Mouse (Mus musculus) hindbrain, embryonic 16.5 days (tissue): ENCODE data around the gene Ccdc97. TPM values are rescaled to one million over a fixed set of nuclear protein-coding genes. Genes with fewer than 3 reads are reported as not detected.
A peak's percentile ranks its signal among the peaks of the same experiment; 100 is the strongest.

Experiments used
- ATAC-seq: fragments of 200-750 bp; cut with Nextera tagmentation; 2 replicates; pipeline ENCODE4 v1.8.0; 2017; ENCODE audit warnings: moderate TSS enrichment, moderate library complexity
- H3K27ac ChIP-seq: fragments of 300-500 bp; sonication (generic); 2 replicates; pipeline ENCODE4 v1.5.1; 2014; ENCODE audit warnings: low read depth, mild to moderate bottlenecking, control low read depth, low read length, moderate library complexity
- H3K27me3 ChIP-seq: fragments of 300-500 bp; sonication (generic); replicated peaks from 2 replicates; pipeline ENCODE4 v1.6.1; 2014; ENCODE audit warnings: low read length; ENCODE audit not compliant: control insufficient read depth, insufficient read depth
- H3K36me3 ChIP-seq: fragments of 300-500 bp; sonication (generic); 2 replicates; pipeline ENCODE4 v1.6.1; 2014; ENCODE audit warnings: mild to moderate bottlenecking, low read length, moderate library complexity, mixed read lengths; ENCODE audit not compliant: control insufficient read depth, insufficient read depth
- H3K4me1 ChIP-seq: fragments of 300-500 bp; sonication (generic); 2 replicates; pipeline ENCODE4 v1.6.1; 2014; ENCODE audit warnings: low read depth, low read length; ENCODE audit not compliant: control insufficient read depth, insufficient read depth
- H3K4me2 ChIP-seq: fragments of 300-500 bp; sonication (generic); 2 replicates; pipeline ENCODE4 v1.6.1; 2014; ENCODE audit warnings: mild to moderate bottlenecking, low read length, control low read depth, moderate library complexity
- H3K4me3 ChIP-seq: fragments of 300-500 bp; sonication (generic); 2 replicates; pipeline ENCODE4 v1.5.1; 2014; ENCODE audit warnings: mild to moderate bottlenecking, low read length, control low read depth, moderate library complexity
- H3K9ac ChIP-seq: fragments of 300-500 bp; sonication (generic); 2 replicates; pipeline ENCODE4 v1.6.1; 2014; ENCODE audit warnings: low read depth, mild to moderate bottlenecking, control low read depth, low read length, moderate library complexity
- H3K9me3 ChIP-seq: fragments of 300-500 bp; sonication (generic); 2 replicates; pipeline ENCODE4 v1.6.1; 2014; ENCODE audit warnings: mild to moderate bottlenecking, low read length, moderate library complexity; ENCODE audit not compliant: control insufficient read depth
- WGBS: fragments of 180-500 bp; shearing (Covaris S2); extraction: QIAGEN DNeasy Blood & Tissue Kit; methylation state at CpG from one replicate; pipeline ENCODE4 v1.1.7; 2014; 5-methylcytosine and 5-hydroxymethylcytosine counted together
- polyA plus RNA-seq: library from polyadenylated mRNA; unstranded; fragments of >200 nt; fragmentation: Nextera tagmentation; extraction: Ambion mirVana; gene quantifications from 2 replicates; pipeline ENCODE4 v1.2.1, GENCODE M21; 2015

Gene Ccdc97
- polyA plus RNA-seq, 1 experiment from 2014 or later, result 29.3 TPM

GRCm38 (mm10) chr7:25754439-25754737, 35.5 kb upstream of the Ccdc97 start:
- no peak for ATAC-seq
- Histone ChIP-seq H3K27ac (peak overlapping the region; percentile 98), H3K9me3 (no peaks in the 10 kb centered on the region), H3K27me3 (no peaks in the 10 kb centered on the region), H3K36me3 (peaks cover 8% of the 10 kb centered on the region), H3K4me1 (peaks cover 19% of the 10 kb centered on the region), H3K4me3 (peak overlapping the region; percentile 99), H3K9ac (peak overlapping the region; percentile 99), H3K4me2 (peak overlapping the region; percentile 96)
- 0% methylated on average over 14 of the region's 30 CpGs for WGBS

- Histone ChIP-seq H3K9ac (peak overlapping the region; percentile 99), H3K4me3 (peak overlapping the region; percentile 99), H3K27ac (peak overlapping the region; percentile 98), H3K9me3 (no peaks in the 10 kb centered on the region), H3K36me3 (peaks cover 12% of the 10 kb centered on the region), H3K27me3 (no peaks in the 10 kb centered on the region), H3K4me1 (peaks cover 19% of the 10 kb centered on the region), H3K4me2 (peak overlapping the region; percentile 96)
- ATAC-seq, result no peak; the same call in 1 of the 2 replicates
- WGBS, result 2% methylated on average over 42 of the region's 46 CpGs
Observed at GRCm38 (mm10) chr7:25753643-25754438, 35.0 kb upstream of the Ccdc97 start.

GRCm38 (mm10) chr7:25753076-25753475, 34.2 kb upstream of the Ccdc97 start:
- Histone ChIP-seq H3K27ac (no peak overlapping the region), H3K9ac (peak overlapping the region; percentile 99), H3K27me3 (no peaks in the 10 kb centered on the region)

GRCm38 (mm10) chr7:25746844-25747243, 28.0 kb upstream of the Ccdc97 start:
- Histone ChIP-seq H3K4me1 (peaks cover 2% of the 10 kb centered on the region), H3K27me3 (no peaks in the 10 kb centered on the region), H3K36me3 (peaks cover 71% of the 10 kb centered on the region), H3K27ac (no peak overlapping the region), H3K9me3 (no peaks in the 10 kb centered on the region), H3K4me3 (no peak overlapping the region), H3K4me2 (no peak overlapping the region), H3K9ac (no peak overlapping the region)
- no peak for ATAC-seq
- 78% methylated on average over 3 of the region's 3 CpGs for whole genome bisulfite sequencing

More at GRCm38 (mm10) chr7:25753076-25753475, 34.2 kb upstream of the Ccdc97 start:
- Histone ChIP-seq H3K4me2 (peak overlapping the region; percentile 96), H3K4me3 (peak overlapping the region; percentile 99), H3K36me3 (peaks cover 19% of the 10 kb centered on the region), H3K9me3 (no peaks in the 10 kb centered on the region), H3K4me1 (peaks cover 19% of the 10 kb centered on the region)
- no peak for ATAC-seq

GRCm38 (mm10) chr7:25738277-25738676, 19.4 kb upstream of the Ccdc97 start:
- no peak overlapping the region for H3K27ac ChIP-seq
- no peak overlapping the region for H3K4me3 ChIP-seq
- H3K36me3 ChIP-seq, result peaks cover 69% of the 10 kb centered on the region
- H3K4me2 ChIP-seq, result no peak overlapping the region
- H3K27me3 ChIP-seq, result no peaks in the 10 kb centered on the region
- H3K9ac ChIP-seq, result no peak overlapping the region
- ATAC-seq, result no peak
- 93% methylated on average over 3 of the region's 3 CpGs for WGBS
- no peaks in the 10 kb centered on the region for H3K4me1 ChIP-seq
- H3K9me3 ChIP-seq, result no peaks in the 10 kb centered on the region

- Histone ChIP-seq H3K4me1 (no peaks in the 10 kb centered on the region), H3K4me3 (no peak overlapping the region), H3K27ac (no peak overlapping the region), H3K36me3 (peaks cover 69% of the 10 kb centered on the region), H3K9me3 (no peaks in the 10 kb centered on the region), H3K27me3 (no peaks in the 10 kb centered on the region), H3K9ac (no peak overlapping the region), H3K4me2 (no peak overlapping the region)
- WGBS, result 100% methylated on average over 2 of the region's 2 CpGs
- no peak for ATAC-seq
Observed at GRCm38 (mm10) chr7:25736920-25737319, 18.0 kb upstream of the Ccdc97 start.

DNA sequence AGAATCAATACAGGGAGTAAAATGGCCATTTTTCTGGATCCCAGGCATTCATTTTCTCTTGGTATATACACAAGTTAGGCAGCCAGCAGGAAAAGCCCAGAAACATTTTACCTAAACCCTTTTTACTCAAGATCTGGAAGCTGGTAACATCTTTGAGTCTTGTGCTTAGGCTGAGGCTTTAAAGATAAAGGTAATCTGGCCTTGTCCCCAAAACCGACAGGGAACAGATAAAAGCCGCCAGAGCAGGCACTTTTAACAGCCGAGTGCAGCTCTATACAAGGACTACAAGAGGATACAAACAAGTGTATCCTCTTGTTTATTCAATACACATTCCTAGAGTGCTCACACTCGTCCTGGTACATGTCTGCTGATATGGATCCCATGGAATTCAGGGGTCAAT, 16.1 kb upstream of the Ccdc97 start:
- Histone ChIP-seq H3K27ac (no peak overlapping the region), H3K9ac (no peak overlapping the region), H3K27me3 (no peaks in the 10 kb centered on the region), H3K4me3 (no peak overlapping the region), H3K4me1 (no peaks in the 10 kb centered on the region), H3K36me3 (peaks cover 70% of the 10 kb centered on the region), H3K9me3 (no peaks in the 10 kb centered on the region), H3K4me2 (no peak overlapping the region)
- ATAC-seq, result no peak
- 83% methylated on average over 4 of the region's 4 CpGs for WGBS

DNA sequence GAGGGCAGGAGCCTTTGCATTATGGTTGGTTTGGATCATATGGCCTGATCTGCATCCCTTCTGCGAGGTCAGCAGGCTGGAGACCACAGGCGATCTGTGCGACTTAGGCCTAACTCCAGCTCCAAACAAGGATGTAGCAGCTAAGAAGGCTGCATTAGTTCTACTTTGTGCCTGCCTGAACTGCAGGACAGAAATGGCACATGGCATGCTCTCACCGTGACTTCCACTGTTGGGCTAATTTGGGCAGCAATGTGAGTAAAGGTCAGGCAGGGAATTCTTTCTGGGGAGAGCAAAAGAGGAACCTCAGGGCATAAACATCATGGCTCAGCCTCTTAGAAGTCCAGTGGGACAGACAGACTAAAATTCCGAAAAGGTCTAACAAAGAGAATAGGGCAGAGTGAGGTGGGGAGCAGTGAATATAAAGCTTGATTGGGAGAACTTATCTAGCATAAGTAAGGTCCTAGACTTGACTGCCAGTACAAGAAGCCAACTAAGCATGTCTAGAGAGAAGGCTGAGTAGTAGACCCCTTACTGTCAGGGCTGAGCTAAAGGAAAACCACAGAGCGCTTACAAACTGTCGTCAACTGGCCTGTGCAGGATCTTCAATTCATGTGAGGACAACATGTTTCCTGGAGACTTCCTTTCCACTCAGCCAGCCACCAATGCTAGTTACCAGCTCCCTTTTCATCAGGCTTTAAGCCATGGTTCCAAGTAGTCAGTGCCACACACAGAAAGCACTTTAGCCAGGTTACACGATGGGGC, 12.6 kb upstream of the Ccdc97 start:
- no peaks in the 10 kb centered on the region for H3K9me3 ChIP-seq
- no peak overlapping the region for H3K9ac ChIP-seq
- no peak overlapping the region for H3K4me3 ChIP-seq
- no peak overlapping the region for H3K4me2 ChIP-seq
- ATAC-seq, result no peak
- peaks cover 72% of the 10 kb centered on the region for H3K36me3 ChIP-seq
- no peak overlapping the region for H3K27ac ChIP-seq
- whole genome bisulfite sequencing, result 96% methylated on average over 8 of the region's 8 CpGs
- H3K4me1 ChIP-seq, result no peaks in the 10 kb centered on the region
- no peaks in the 10 kb centered on the region for H3K27me3 ChIP-seq

GRCm38 (mm10) chr7:25729862-25730261, 11.0 kb upstream of the Ccdc97 start:
- no peak for ATAC-seq
- Histone ChIP-seq H3K4me2 (no peak overlapping the region), H3K9me3 (no peaks in the 10 kb centered on the region), H3K27ac (no peak overlapping the region), H3K9ac (no peak overlapping the region), H3K27me3 (no peaks in the 10 kb centered on the region), H3K4me1 (no peaks in the 10 kb centered on the region), H3K4me3 (no peak overlapping the region), H3K36me3 (peaks cover 79% of the 10 kb centered on the region)
- WGBS, result 91% methylated on average over 2 of the region's 2 CpGs
